Mouse (Mus musculus) c-Kit-positive CD71-positive TER-119-negative erythroid progenitor cells, embryonic 14.5 days (primary cell): ENCODE results near the gene Fbn1.

Experiments used
- DNase-seq: peaks from one replicate; pipeline ENCODE4 v3.0.0-alpha.2; 2013; ENCODE audit warnings: low read depth

Gene Fbn1

GRCm38 (mm10) chr2:125507893-125508292 lies at the start of gene Fbn1:
Gene Fbn1, minus strand, starts transcription at chr2:125507993.
- DNase-seq, result no peak

GRCm38 (mm10) chr2:125555830-125556229 lies 48.0 kb upstream of the Fbn1 start:
- no peak for DNase-seq

- no peak for DNase-seq
Observed at GRCm38 (mm10) chr2:125548806-125549578, 41.2 kb upstream of the Fbn1 start.

GRCm38 (mm10) chr2:125544986-125545385 lies 37.2 kb upstream of the Fbn1 start:
- DNase-seq, result no peak

GRCm38 (mm10) chr2:125543646-125544045 lies 35.9 kb upstream of the Fbn1 start:
- DNase-seq, result no peak

- no peak for DNase-seq
Observed at GRCm38 (mm10) chr2:125541451-125541850, 33.7 kb upstream of the Fbn1 start.

GRCm38 (mm10) chr2:125540579-125540978 lies 32.8 kb upstream of the Fbn1 start:
- no peak for DNase-seq

- DNase-seq, result no peak
Observed at GRCm38 (mm10) chr2:125539640-125540039, 31.8 kb upstream of the Fbn1 start.

GRCm38 (mm10) chr2:125530665-125531064 lies 22.9 kb upstream of the Fbn1 start:
- no peak for DNase-seq

- no peak for DNase-seq
Observed at GRCm38 (mm10) chr2:125526566-125526965, 18.8 kb upstream of the Fbn1 start.

GRCm38 (mm10) chr2:125525484-125525883 lies 17.7 kb upstream of the Fbn1 start:
- no peak for DNase-seq

- peak; percentile 15 for DNase-seq
Observed at GRCm38 (mm10) chr2:125516594-125516993, 8.8 kb upstream of the Fbn1 start.

GRCm38 (mm10) chr2:125515291-125516057 lies 7.7 kb upstream of the Fbn1 start:
- DNase-seq, result peak; percentile 40

GRCm38 (mm10) chr2:125514391-125514790 lies 6.6 kb upstream of the Fbn1 start:
- DNase-seq, result no peak

GRCm38 (mm10) chr2:125512544-125512943 lies 4.8 kb upstream of the Fbn1 start:
- DNase-seq, result no peak

- no peak for DNase-seq
Observed at GRCm38 (mm10) chr2:125511898-125512297, 4.1 kb upstream of the Fbn1 start.

GRCm38 (mm10) chr2:125510752-125511151 lies 3.0 kb upstream of the Fbn1 start:
- DNase-seq, result no peak

- no peak for DNase-seq
Observed at GRCm38 (mm10) chr2:125508381-125508780, 588 bp upstream of the Fbn1 start.

GRCm38 (mm10) chr2:125506316-125507054 lies 1.3 kb downstream of the Fbn1 start:
- no peak for DNase-seq

- DNase-seq, result no peak
Observed at GRCm38 (mm10) chr2:125505746-125506315, 2.0 kb downstream of the Fbn1 start.

- no peak for DNase-seq
Observed at GRCm38 (mm10) chr2:125505006-125505745, 2.6 kb downstream of the Fbn1 start, which contains the start of gene Gm9913. Gene Gm9913, plus strand, starts transcription at chr2:125505089.
